Comparison of ENCODE assay signal across 18 mouse cellular contexts in genomic region chr14:117041017-117041416, GRCm38 (mm10).
DNase-seq lines count a peak whose midpoint lies in the region; ATAC-seq and TF ChIP-seq lines count a peak whose summit lies in the region.
"Had no signal": no experiment of that assay in that cellular context is flagged by ENCODE, and none has a peak within 500 bp of the region (broad histone marks: within the 10 kb centered on the region; RNA-seq: fewer than 3 reads in every experiment).

No protein-coding gene starts in this region.

- no peak overlapping the region for H3K4me2 ChIP-seq in hindbrain, postnatal 0 days (ENCODE audit: low read depth, low read length)
- no peak overlapping the region for H3K4me2 ChIP-seq in hindbrain, embryonic 11.5 days (replicated peaks; ENCODE audit: low read depth, low read length)
- H3K4me2 ChIP-seq in midbrain, embryonic 11.5 days = no peak overlapping the region
- H3K4me2 ChIP-seq in midbrain, embryonic 15.5 days = no peak overlapping the region
- H3K4me2 ChIP-seq: limb, embryonic 13.5 days had no signal

- no peak for TF ChIP-seq CTCF in hindbrain, postnatal 0 days (IDR thresholded peaks at IDR 0.05; ENCODE audit: low read depth)

- H3K9me3 ChIP-seq in hindbrain, postnatal 0 days (ENCODE audit: low read length) = no peaks in the 10 kb centered on the region
- H3K9me3 ChIP-seq in hindbrain, embryonic 11.5 days (ENCODE audit: control insufficient read depth, low read length) = no peaks in the 10 kb centered on the region
- no peaks in the 10 kb centered on the region for H3K9me3 ChIP-seq in midbrain, embryonic 11.5 days (ENCODE audit: control insufficient read depth, low read length)
- no peaks in the 10 kb centered on the region for H3K9me3 ChIP-seq in midbrain, embryonic 15.5 days
- H3K9me3 ChIP-seq: hindbrain, embryonic 10.5 days; limb, embryonic 13.5 days had no signal

- H3K4me3 ChIP-seq in hindbrain, postnatal 0 days (ENCODE audit: low read length) = no peak overlapping the region
- H3K4me3 ChIP-seq in hindbrain, embryonic 11.5 days (ENCODE audit: low read depth, low read length) = no peak overlapping the region
- no peak overlapping the region for H3K4me3 ChIP-seq in midbrain, embryonic 11.5 days (ENCODE audit: low read depth, low read length)
- H3K4me3 ChIP-seq in midbrain, embryonic 15.5 days = no peak overlapping the region
- H3K4me3 ChIP-seq: erythroblast, embryonic 14.5 days; hindbrain, embryonic 10.5 days; layer of hippocampus, adult 2 months; limb, embryonic 13.5 days; myocyte had no signal

- no peak overlapping the region for H3K9ac ChIP-seq in hindbrain, postnatal 0 days (replicated peaks; ENCODE audit: low read length)
- no peak overlapping the region for H3K9ac ChIP-seq in hindbrain, embryonic 11.5 days (ENCODE audit: low read depth, low read length)
- H3K9ac ChIP-seq in midbrain, embryonic 11.5 days (ENCODE audit: low read length) = no peak overlapping the region
- H3K9ac ChIP-seq in midbrain, embryonic 15.5 days = no peak overlapping the region
- H3K9ac ChIP-seq: limb, embryonic 13.5 days had no signal

- no peaks in the 10 kb centered on the region for H3K4me1 ChIP-seq in hindbrain, postnatal 0 days (ENCODE audit: insufficient read depth, low read length)
- H3K4me1 ChIP-seq in hindbrain, embryonic 11.5 days (replicated peaks; ENCODE audit: control insufficient read depth, insufficient read depth, low read length) = no peaks in the 10 kb centered on the region
- H3K4me1 ChIP-seq in midbrain, embryonic 11.5 days (ENCODE audit: control insufficient read depth, insufficient read depth, low read length) = no peaks in the 10 kb centered on the region
- no peaks in the 10 kb centered on the region for H3K4me1 ChIP-seq in midbrain, embryonic 15.5 days
- H3K4me1 ChIP-seq: hindbrain, embryonic 10.5 days; limb, embryonic 13.5 days had no signal

- intact Hi-C loops in left cerebral cortex, postnatal 25 days (cut with DNase I) = no loop called here

- peak; percentile 17 for DNase-seq in hindbrain, postnatal 0 days (ENCODE audit: low spot score)
- DNase-seq in hindbrain, embryonic 11.5 days (ENCODE audit: low spot score) = no peak
- DNase-seq in midbrain, embryonic 11.5 days (ENCODE audit: low spot score, missing footprints) = peak; percentile 82
- peak; percentile 6 to 49 for DNase-seq in left cerebral cortex, postnatal 25 days (ENCODE audit: low spot score in 2 of 2)
- peak; percentile 30 for DNase-seq in right cerebral cortex, postnatal 14 days
- DNase-seq in urinary bladder, postnatal 36 days (ENCODE audit: low spot score in 2 of 2) = no peak
- DNase-seq: adrenal gland, postnatal 14 days; cerebellum, adult 8-10 months; gastrocnemius, postnatal 25 days; lung, postnatal 10 days; thymus, postnatal 4 days had no signal

- no peaks in the 10 kb centered on the region for H3K36me3 ChIP-seq in hindbrain, postnatal 0 days (ENCODE audit: insufficient read depth, low read length)
- H3K36me3 ChIP-seq in hindbrain, embryonic 11.5 days (ENCODE audit: control insufficient read depth, insufficient read depth, low read length) = no peaks in the 10 kb centered on the region
- no peaks in the 10 kb centered on the region for H3K36me3 ChIP-seq in midbrain, embryonic 11.5 days (ENCODE audit: control insufficient read depth, insufficient read depth, low read length)
- no peaks in the 10 kb centered on the region for H3K36me3 ChIP-seq in midbrain, embryonic 15.5 days (replicated peaks)
- H3K36me3 ChIP-seq: hindbrain, embryonic 10.5 days; limb, embryonic 13.5 days had no signal

- no peak overlapping the region for H3K27ac ChIP-seq in hindbrain, postnatal 0 days
- H3K27ac ChIP-seq in hindbrain, embryonic 11.5 days (ENCODE audit: low read depth, low read length) = no peak overlapping the region
- H3K27ac ChIP-seq in midbrain, embryonic 11.5 days (ENCODE audit: low read depth, low read length) = no peak overlapping the region
- no peak overlapping the region for H3K27ac ChIP-seq in midbrain, embryonic 15.5 days
- H3K27ac ChIP-seq: hindbrain, embryonic 10.5 days; layer of hippocampus, adult 2 months; limb, embryonic 13.5 days had no signal

- H3K27me3 ChIP-seq in hindbrain, postnatal 0 days (ENCODE audit: insufficient read depth, low read length) = no peaks in the 10 kb centered on the region
- no peaks in the 10 kb centered on the region for H3K27me3 ChIP-seq in hindbrain, embryonic 11.5 days (ENCODE audit: control insufficient read depth, insufficient read depth, low read length)
- no peaks in the 10 kb centered on the region for H3K27me3 ChIP-seq in midbrain, embryonic 11.5 days (ENCODE audit: control insufficient read depth, insufficient read depth, low read length)
- no peaks in the 10 kb centered on the region for H3K27me3 ChIP-seq in midbrain, embryonic 15.5 days (replicated peaks)
- H3K27me3 ChIP-seq: limb, embryonic 13.5 days had no signal

- WGBS in hindbrain, postnatal 0 days = 30% methylated on average over 5 of the region's 5 CpGs
- WGBS in hindbrain, embryonic 11.5 days = 72% methylated on average over 5 of the region's 5 CpGs
- WGBS in midbrain, embryonic 11.5 days = 71% methylated on average over 5 of the region's 5 CpGs
- 44% methylated on average over 5 of the region's 5 CpGs for WGBS in midbrain, embryonic 15.5 days

- 0 out of 2 replicates have a peak, but pooled peaks have one; percentile 29 for ATAC-seq in hindbrain, postnatal 0 days
- ATAC-seq in hindbrain, embryonic 11.5 days (ENCODE audit: low FRiP score) = no peak
- no peak for ATAC-seq in midbrain, embryonic 11.5 days (ENCODE audit: low FRiP score)
- ATAC-seq in midbrain, embryonic 15.5 days (replicated peaks) = no peak
- ATAC-seq: intestine, embryonic 16.5 days had no signal

Comparison
In these comparisons a context has a peak if more than half of its experiments do, and no peak if none do; other contexts are left out.
1. DNase-seq: peak in hindbrain, postnatal 0 days (single experiment), midbrain, embryonic 11.5 days (single experiment), left cerebral cortex, postnatal 25 days (2 of 2) and right cerebral cortex, postnatal 14 days (single experiment); none in hindbrain, embryonic 11.5 days (single experiment) and urinary bladder, postnatal 36 days (0 of 2).